Mouse (Mus musculus) frontal cortex, postnatal 36 days (tissue): ENCODE results near the gene Neurl1a.

Experiments
- DNase-seq, 2 experiments: peaks; one replicate each; pipeline ENCODE4 v3.0.0; 2022; ENCODE audit warnings: low spot score in 2 of 2

Gene Neurl1a

GRCm38 (mm10) chr19:47247791-47248190 is 69.2 kb downstream of the Neurl1a start:
- no peak for DNase-seq

DNA sequence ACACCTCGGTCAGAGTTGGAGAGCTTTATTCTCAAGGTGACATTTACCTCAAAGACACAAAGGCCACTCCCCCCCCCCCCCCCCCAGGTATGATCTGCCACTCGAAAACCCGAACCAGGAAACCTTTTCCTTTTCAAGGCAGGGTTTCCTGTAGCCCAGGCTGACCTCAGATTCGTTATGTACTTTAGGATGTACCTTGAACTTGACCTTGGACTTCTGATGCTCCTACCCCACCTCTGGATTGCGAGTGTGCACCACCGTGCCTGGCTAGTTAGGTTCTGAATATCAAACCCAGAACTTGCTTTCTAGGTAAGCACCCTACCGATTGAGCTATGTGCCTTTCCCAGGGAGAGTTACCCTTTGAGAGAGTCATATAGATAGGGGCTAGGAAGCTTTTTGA is 69.7 kb downstream of the Neurl1a start:
- DNase-seq: no peak

DNA sequence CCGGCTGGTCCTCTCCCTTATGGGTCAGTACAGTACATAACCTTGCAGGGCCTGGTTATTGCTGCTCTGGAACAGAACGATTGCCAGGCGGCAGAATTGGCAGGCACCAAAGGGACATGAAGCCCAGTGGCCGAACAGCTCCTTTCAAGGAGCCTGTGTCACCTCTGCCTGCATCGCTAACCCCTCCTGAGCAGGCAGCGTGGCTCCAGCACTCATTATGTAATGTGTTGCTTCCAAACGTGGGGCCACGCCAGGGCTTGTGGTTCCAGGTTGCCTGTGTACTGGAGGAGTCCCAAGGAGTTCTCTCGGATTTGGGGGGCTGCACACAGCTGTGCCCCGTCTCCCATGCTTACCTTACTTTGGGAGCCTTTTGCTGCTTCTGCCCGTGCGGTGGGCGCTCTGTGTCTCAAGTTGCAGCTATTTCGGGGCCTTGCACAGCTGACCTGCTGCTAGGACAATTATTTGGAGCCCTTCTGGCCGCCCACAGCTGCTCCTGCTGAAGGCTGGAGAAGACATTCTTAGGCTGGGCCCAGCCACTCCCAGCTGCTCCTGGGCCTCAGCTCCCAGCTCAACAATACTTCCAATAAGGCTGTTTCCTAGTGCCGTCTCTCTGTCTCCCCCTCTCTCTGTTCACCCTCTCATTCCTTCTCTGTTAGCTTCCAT is 70.4 kb downstream of the Neurl1a start:
- no peak for DNase-seq

DNA sequence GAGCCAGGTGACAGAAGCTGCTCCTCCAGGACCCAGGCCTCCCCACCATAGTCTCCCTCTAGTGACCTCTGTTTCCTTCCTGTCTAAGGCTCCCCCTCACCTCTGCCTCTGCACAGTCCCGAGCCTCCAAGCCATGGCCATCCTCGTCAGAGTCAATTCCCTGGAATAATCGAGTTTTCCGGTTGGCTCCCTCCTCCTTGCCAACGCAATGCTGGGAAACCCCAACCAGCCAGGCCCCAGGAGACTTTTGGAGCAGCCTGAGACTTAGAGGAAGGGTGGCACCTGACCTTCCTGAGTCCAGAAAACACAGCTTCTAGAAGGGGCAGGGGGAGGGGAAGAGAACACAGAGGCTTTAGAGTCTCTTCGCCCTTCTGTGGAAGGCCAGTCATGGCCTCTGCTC is 72.3 kb downstream of the Neurl1a start:
- no peak for DNase-seq

- DNase-seq: no peak
Measured at GRCm38 (mm10) chr19:47253053-47253628, 74.5 kb downstream of the Neurl1a start.

GRCm38 (mm10) chr19:47255036-47255435 is 76.4 kb downstream of the Neurl1a start:
- no peak for DNase-seq

DNA sequence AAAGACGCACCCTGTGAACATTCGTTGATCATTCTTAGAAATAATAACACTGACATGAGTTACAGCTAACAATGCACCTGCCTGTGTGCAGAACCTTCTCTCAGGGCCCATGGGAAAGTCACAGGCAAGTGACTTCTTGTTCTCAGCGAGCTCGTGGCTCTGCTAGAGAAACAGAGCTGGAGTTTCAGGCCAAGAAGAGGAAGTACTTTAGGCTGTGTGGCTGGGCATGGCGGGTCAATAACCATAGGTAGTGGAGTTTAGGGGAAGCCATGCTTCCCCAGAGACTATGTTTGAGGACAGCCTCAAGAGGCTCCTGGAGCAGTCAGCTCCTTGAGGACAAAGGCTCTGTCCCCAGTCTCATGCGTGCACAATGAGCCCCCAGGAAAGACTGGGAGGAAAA is 77.3 kb downstream of the Neurl1a start:
- DNase-seq: no peak

GRCm38 (mm10) chr19:47259581-47259980 is 81.0 kb downstream of the Neurl1a start:
- DNase-seq: no peak

- DNase-seq: peak; percentile 56 to 74
Measured at GRCm38 (mm10) chr19:47261196-47261595, 82.6 kb downstream of the Neurl1a start.

- DNase-seq: no peak
Measured at GRCm38 (mm10) chr19:47263621-47264020, 85.0 kb downstream of the Neurl1a start.

GRCm38 (mm10) chr19:47264322-47265092 is 85.9 kb downstream of the Neurl1a start:
- peak; percentile 79 for DNase-seq

DNA sequence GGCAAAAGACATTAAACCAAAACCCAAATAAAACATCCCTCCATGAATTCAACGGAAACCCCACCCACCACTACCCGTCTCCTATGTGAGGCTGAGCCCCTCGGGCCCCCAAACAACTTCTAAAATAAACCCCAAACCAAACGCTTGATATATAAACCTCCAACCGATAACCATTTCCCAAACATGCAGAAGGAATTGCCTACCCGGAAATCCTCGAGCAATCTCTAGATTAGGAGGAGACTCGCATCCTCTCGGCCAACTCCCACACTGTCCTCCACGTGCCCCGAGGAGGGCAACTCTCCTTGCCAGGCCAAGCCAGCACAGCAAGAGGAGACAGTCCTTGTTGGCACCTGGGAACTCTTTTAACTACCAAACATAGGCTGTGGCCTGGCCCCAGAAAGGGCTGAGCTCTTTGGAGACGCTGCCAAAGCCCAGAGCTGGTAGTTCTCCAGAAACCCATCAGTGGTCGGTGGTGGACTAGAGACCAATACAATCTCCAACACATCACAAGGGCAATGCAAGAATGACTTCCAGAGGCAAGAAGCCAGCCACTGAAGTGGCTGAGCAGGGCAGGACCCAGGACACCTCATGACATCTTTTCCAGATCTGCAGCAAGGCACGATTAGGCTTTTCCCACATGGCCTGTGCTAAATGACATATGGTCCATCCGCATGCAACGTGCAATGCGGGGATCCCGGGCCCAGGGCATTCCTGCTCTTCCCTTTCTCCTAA is 87.6 kb downstream of the Neurl1a start:
- no peak for DNase-seq

- DNase-seq: no peak
Measured at GRCm38 (mm10) chr19:47267066-47267465, 88.4 kb downstream of the Neurl1a start.

- no peak for DNase-seq
Measured at GRCm38 (mm10) chr19:47269729-47270128, 91.1 kb downstream of the Neurl1a start.

DNA sequence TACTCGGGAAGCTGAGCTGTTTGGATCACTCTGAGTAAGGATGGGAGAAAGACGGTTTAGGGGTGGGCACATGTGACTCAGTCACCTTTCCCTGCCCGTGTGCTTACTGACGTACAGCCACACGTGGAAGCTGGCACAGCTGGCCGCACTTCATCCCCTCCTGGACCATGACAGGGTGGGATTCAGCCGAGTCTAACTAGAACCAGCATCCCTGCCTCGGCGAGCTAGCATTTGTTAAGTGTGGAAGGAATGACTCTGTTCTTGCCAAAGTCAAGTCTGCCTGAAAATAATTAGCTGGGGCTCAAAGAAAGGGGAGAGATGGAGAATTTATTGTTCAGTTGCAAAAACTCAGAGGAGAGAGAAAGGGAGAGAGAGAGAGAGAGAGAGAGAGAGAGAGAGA is 91.9 kb downstream of the Neurl1a start:
- no peak for DNase-seq

GRCm38 (mm10) chr19:47276730-47277129 is 98.1 kb downstream of the Neurl1a start:
- peak in 1 of 2 experiments; percentile 80 for DNase-seq

GRCm38 (mm10) chr19:47279372-47279771 is 100.8 kb downstream of the Neurl1a start:
- no peak for DNase-seq

DNA sequence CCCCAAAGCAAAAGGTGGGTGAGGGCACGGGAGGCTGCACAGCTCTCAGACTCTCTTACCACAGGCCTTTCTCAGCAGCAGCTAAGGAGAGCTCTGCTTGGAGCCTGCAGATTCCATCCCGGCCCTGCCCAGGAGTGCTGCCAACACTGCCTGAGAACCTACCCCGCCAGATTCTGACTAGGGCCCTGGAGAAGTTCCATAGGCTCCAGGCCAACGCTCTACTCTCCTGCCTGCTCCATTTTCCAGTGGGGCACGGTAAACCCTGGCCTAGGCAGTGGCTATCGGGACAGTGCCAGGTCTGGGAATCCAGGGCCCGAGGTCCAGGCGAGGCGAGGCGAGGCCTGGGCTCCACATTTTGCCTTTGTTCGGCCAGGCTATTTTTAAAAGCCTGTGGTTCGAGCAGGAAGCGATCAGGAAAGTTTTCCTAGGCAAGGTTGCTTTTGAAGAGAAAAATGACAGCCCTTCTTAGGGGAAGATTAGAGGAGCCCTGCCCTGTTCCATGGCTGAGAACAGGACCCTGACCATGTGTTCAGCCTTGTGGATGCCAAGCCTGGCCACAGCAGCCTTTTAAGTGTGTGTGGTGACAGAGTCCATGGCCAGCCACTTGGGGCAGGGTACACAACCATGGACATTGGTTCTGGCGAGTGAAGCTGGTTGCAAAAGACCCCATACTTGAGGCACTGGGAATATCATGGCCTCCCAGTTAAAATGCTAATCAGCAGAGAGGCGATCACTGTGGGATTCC is 101.3 kb downstream of the Neurl1a start:
- peak; percentile 83 to 87 for DNase-seq

GRCm38 (mm10) chr19:47280894-47281293 is 102.3 kb downstream of the Neurl1a start:
- DNase-seq: no peak

DNA sequence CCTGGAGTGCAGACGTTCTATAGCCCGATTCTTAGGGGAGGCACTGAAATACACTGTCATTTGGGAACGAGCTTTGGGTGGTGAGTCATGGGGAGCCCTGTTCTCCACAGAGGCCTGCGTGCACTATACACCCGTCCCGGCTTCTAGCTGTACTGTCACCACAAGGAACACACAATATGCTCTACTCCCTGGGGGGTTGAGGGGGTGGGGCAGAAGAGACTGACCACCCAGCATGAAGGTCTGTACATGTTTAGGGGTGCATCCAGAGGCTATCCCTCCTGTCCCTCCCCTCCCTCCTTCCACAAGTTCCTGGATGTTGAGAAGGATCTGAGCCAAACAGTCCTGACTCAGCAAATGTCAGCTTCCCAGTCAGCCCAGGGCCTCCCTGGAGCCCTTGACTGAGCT is 103.4 kb downstream of the Neurl1a start:
- no peak for DNase-seq

DNA sequence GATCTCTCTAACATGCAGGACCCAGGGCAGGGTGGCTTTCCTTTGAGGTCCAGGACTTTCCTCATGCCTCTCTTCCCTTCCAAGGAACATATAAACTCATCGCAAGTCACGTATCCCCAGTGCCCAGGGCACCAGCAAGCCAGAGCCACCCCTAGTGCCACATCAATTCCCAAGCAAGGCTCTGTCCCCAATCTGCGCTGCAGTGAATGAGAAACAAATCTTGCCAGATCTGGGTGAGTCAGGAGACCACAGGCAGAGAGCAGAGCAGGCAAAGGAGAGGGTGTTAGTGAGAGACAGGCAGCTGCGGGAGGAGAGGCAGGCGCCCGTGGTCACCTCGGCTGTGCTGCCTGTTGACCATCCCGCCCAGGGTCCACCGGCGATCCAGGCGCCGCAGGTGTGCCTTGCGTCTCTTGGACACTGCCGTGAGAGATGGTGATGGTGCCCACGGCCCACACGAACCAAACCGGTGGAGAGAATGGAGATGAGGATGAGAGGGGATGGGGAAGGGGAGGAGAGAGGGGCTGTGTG is 104.1 kb downstream of the Neurl1a start:
- DNase-seq: no peak
